Mouse (Mus musculus) kidney, adult 2 months (tissue): Measurements from ENCODE around the gene Hnrnpr.

ENCODE experiments used
- CTCF ChIP-seq: fragments of 200-500 bp; conservative IDR thresholded peaks from 2 replicates; pipeline ENCODE4 v1.5.1; 2011; ENCODE audit warnings: low read depth, mild to moderate bottlenecking, control low read depth, low read length, moderate library complexity, mixed read lengths; ENCODE audit not compliant: insufficient read depth, insufficient read length
- POLR2A ChIP-seq: fragments of 200-500 bp; IDR thresholded peaks from one replicate; pipeline ENCODE4 v1.6.1; 2011; ENCODE audit warnings: low read depth, low read length, control low read depth

- TF ChIP-seq CTCF (no peak), POLR2A (no peak)
Measured at GRCm38 (mm10) chr4:136263555-136263954, 47.2 kb upstream of the Hnrnpr start.
